Mouse (Mus musculus): ENCODE data around the gene Izumo4. TPM values are rescaled to one million over a fixed set of nuclear protein-coding genes. Genes with fewer than 3 reads are reported as not detected.

The Izumo4 gene
- 22.9 and 33.3 TPM in 2 replicates for polyA plus RNA-seq (2011; ENCODE audit: insufficient read depth, insufficient read length, low replicate concordance, missing spikeins)

DNA sequence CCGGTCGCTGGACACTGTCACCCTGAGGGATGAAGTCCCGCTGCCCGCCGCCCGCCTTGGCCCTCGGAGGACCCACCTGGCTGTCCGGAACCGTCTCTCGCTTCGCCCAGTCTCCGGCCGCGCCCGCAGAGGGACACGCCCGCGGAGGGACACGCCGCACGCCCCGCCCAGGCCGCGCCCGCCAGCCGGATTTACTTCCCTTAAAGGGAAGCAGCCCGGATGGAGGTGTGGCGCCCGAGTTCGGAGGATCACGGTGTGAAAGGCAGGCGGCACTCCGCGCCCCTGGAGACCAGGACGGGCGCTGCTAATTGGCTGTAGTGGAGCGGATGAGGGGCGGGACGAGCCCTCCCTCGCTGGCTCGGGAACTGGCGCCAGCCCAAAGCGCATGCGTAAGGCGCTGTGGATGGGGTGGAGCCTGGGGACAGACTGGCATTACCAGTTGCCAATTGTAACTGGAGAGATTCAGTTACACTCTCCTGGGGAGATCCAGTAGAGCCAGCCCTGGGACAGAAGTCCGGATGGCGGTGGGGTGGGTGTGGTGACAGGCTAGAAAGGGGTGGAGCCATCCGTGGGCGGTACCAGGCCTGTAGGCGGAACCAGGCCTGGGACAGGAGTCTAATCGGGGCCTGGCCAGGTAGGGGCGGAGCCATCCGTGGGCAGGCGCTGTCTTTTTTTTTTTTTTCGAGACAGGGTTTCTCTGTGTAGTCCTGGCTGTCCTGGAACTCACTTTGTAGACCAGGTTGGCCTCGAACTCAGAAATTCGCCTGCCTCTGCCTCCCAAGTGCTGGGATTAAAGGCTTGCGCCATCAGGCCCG lies at the start of gene Izumo4, which contains the start of gene Mob3a:
Gene Izumo4, plus strand, starts transcription at position 464 of the 815 bp plus-strand sequence.
Gene Mob3a, minus strand, starts transcription at position 257 of the 815 bp plus-strand sequence.
- peak within 1 kb of the TSS; percentile 94 for H3K27ac ChIP-seq (ENCODE audit: control insufficient read depth, insufficient read depth, low read depth, low read length, poor library complexity)
- peak within 1 kb of the TSS; percentile 85 for H3K4me3 ChIP-seq (replicated peaks; ENCODE audit: control insufficient read depth, low read depth, low read length)
- TF ChIP-seq CTCF (IDR thresholded peaks at IDR 0.05; ENCODE audit: control insufficient read depth, insufficient read depth, low read length) (peak; percentile 1; the same call in 1 of the 2 replicates), POLR2A (IDR thresholded peaks at IDR 0.05; ENCODE audit: borderline replicate concordance, control insufficient read depth, low read depth, low read length) (peak; percentile 62; the same call in 1 of the 2 replicates)
- H3K4me1 ChIP-seq (ENCODE audit: control insufficient read depth, insufficient read depth, low read length): peaks cover 17% of the 10 kb centered on the region
- under 1% methylated on average over 59 of the region's 59 CpGs for WGBS

DNA sequence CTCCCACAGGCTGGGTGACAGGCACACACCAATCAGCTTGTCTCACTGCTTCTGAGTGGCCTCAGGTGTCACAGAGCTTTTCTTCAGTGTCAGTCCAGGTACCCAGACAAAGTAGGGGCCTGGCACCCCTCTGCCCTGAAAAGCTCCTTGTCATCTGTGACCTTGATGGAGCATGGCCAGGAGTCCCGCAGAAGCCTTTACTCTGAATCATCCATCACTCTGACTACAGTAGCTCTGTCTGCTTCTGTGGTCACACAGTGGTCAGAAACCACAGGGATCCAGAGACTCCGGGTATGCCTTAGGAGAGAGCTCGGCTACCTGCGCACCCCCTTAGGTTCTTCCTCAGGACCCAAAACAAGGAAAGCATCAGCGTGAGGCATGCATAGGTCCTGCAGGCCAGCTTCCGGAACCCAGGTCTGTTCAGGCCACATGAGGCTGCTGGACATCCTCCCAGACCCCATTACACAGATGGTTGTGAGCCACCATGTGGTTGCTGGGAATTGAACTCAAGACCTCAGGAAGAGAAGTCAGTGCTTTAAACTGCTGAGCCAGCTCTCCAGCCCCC lies 48.7 kb upstream of the Izumo4 start:
- 71% methylated on average over 6 of the region's 6 CpGs for WGBS
- Histone ChIP-seq H3K4me1 (ENCODE audit: control insufficient read depth, insufficient read depth, low read length) (peaks cover 4% of the 10 kb centered on the region), H3K4me3 (replicated peaks; ENCODE audit: control insufficient read depth, low read depth, low read length) (no peak overlapping the region), H3K27ac (ENCODE audit: control insufficient read depth, insufficient read depth, low read depth, low read length, poor library complexity) (no peak overlapping the region)
- no peak for TF ChIP-seq POLR2A (IDR thresholded peaks at IDR 0.05; ENCODE audit: borderline replicate concordance, control insufficient read depth, low read depth, low read length)
- no peak for TF ChIP-seq CTCF (IDR thresholded peaks at IDR 0.05; ENCODE audit: control insufficient read depth, insufficient read depth, low read length)

DNA sequence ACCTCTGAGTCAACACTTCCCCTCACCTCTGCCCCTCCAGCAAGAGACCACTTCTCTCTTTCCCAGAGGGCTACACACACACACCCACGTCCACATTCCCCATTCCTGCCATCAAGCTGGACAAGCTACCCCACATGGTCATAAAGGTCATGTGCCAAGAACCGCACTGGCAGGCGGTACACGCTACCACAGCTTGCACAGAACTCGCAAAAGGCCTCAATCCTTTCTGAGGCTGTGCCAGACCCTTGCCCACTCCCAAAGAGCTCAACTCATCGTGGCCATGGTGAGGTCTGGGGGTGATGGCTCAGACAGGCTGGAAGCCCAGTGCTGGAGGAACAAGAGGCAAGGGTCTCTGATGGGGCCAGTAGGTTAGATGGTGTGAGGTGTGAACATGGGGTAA lies 47.1 kb upstream of the Izumo4 start:
- Histone ChIP-seq H3K27ac (ENCODE audit: control insufficient read depth, insufficient read depth, low read depth, low read length, poor library complexity) (no peak overlapping the region), H3K4me3 (replicated peaks; ENCODE audit: control insufficient read depth, low read depth, low read length) (no peak overlapping the region), H3K4me1 (ENCODE audit: control insufficient read depth, insufficient read depth, low read length) (peaks cover 6% of the 10 kb centered on the region)
- TF ChIP-seq CTCF (IDR thresholded peaks at IDR 0.05; ENCODE audit: control insufficient read depth, insufficient read depth, low read length): no peak
- TF ChIP-seq POLR2A (IDR thresholded peaks at IDR 0.05; ENCODE audit: borderline replicate concordance, control insufficient read depth, low read depth, low read length): no peak
- 75% methylated on average over 6 of the region's 6 CpGs for whole genome bisulfite sequencing

DNA sequence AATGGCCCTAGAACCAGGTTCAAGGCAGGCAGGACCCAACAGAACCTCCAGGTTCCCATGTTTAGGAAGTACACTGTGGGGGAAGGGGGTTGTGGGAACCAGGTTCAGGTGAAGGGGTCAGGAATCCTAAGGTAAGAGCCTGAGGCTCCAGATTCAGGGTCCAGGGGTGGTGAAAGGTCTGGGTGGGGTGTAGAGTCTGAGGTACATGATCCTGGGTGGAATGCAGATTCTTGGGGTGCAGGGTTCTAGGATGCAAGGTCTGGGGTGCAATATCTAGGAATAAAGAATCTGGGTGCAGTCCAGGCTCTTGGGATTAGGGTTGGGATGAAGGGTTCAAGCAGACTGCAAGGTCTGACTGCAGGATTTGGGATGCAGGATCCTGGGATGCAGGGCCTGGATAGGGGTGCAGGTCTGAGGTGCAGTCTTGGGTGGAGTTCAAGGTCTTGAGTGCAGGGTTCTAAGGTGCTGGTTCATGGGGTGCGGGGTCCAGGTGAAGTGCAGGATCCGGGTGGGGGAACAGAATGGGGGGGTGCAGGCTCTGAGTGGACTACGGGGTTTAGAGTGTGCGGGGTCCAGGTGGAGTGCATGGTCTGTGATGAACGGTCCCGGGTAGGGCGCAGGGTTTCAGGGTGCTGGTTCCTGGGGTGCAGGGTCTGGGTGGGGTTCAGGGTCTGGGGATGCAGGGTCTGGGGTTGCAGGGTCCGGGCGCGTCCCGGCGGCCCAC lies 46.4 kb upstream of the Izumo4 start:
- Histone ChIP-seq H3K27ac (ENCODE audit: control insufficient read depth, insufficient read depth, low read depth, low read length, poor library complexity) (peak overlapping the region; percentile 36), H3K4me1 (ENCODE audit: control insufficient read depth, insufficient read depth, low read length) (peaks cover 6% of the 10 kb centered on the region), H3K4me3 (replicated peaks; ENCODE audit: control insufficient read depth, low read depth, low read length) (peak overlapping the region; percentile 94)
- TF ChIP-seq CTCF (IDR thresholded peaks at IDR 0.05; ENCODE audit: control insufficient read depth, insufficient read depth, low read length) (no peak), POLR2A (IDR thresholded peaks at IDR 0.05; ENCODE audit: borderline replicate concordance, control insufficient read depth, low read depth, low read length) (no peak)
- under 1% methylated on average over 12 of the region's 12 CpGs for WGBS

DNA sequence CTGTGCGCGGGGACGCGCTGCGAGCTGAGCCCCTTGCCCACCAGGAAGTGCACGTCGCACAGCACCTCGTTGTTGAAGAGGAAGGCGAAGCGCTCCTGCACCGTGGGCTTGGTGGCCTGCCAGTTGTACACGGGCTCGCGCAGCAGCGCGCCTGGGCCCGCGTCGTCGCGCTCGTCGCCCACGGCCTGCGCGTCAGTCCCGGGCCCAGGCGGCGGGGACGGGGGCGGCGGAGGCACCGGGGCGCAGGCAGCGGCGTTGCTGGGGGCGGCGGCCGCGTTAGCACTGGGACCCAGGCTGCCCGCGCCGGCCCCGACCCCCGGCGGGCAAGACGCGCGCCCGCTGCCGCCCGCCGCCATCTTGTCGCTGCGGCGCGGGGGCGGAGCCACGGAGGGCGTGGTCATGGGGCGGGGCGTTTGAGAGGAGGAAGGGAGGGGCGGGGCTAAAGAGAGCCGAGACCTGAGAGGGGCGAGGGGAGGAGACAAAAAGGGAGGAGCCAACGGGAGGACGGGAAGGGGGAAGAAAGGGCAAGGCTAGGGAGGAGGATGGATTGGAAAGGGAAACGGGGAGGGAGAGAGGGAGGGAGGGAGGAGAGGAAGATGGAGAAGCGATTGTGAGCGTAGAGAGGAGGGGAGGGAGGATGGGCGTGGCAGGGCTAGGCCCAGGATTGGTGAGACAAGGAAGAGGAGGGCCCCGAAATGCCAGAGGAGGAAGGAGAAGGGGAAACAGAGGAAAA lies 45.7 kb upstream of the Izumo4 start:
- peaks cover 6% of the 10 kb centered on the region for H3K4me1 ChIP-seq (ENCODE audit: control insufficient read depth, insufficient read depth, low read length)
- H3K27ac ChIP-seq (ENCODE audit: control insufficient read depth, insufficient read depth, low read depth, low read length, poor library complexity): peak overlapping the region; percentile 36
- under 1% methylated on average over 71 of the region's 72 CpGs for WGBS
- peak overlapping the region; percentile 94 for H3K4me3 ChIP-seq (replicated peaks; ENCODE audit: control insufficient read depth, low read depth, low read length)
- TF ChIP-seq POLR2A (IDR thresholded peaks at IDR 0.05; ENCODE audit: borderline replicate concordance, control insufficient read depth, low read depth, low read length) (no peak; the same call in 1 of the 2 replicates), CTCF (IDR thresholded peaks at IDR 0.05; ENCODE audit: control insufficient read depth, insufficient read depth, low read length) (no peak)

DNA sequence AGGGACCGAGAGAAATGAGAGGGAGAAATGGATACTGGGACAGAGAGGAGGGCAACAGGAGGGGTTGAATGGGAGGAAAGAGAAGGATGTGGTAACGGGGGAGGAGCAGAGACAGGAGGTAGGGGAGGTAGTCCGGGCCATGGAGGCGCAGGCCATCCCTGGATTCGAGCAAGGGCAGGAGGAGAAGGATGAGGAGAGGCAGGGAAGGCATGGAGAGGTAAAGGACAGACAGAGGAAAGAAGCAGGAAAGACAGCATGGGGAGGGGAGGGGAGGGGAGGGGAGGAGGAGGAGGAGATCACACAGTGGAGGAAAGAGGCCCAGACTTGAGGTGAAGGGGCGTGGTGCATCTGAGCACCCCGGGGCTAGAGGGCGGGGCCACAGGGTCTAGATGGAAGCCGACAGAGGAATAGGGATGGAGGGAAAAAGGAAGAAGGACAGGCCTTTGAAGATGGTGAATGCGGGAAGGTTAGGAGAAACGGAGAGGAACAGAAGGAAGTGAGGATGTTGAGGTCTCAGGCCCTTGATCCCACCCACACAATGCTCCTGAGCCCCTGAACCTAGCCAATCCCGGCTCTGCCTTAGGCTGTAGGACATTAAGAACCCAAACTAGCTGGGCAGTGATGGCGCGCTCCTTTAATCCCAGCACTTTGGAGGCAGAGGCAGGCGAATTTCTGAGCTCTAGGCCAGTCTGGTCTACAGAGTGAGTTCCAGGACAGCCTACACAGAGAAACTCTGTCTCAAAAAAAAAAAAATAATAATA lies 44.9 kb upstream of the Izumo4 start, which contains the start of gene Btbd2:
Gene Btbd2, minus strand, starts transcription at position 209 of the 761 bp plus-strand sequence.
- TF ChIP-seq POLR2A (IDR thresholded peaks at IDR 0.05; ENCODE audit: borderline replicate concordance, control insufficient read depth, low read depth, low read length): 0 out of 2 replicates have a peak, but pooled peaks have one; percentile 9
- no peak for TF ChIP-seq CTCF (IDR thresholded peaks at IDR 0.05; ENCODE audit: control insufficient read depth, insufficient read depth, low read length)
- H3K4me3 ChIP-seq (replicated peaks; ENCODE audit: control insufficient read depth, low read depth, low read length): peak within 1 kb of the TSS; percentile 94
- peak within 1 kb of the TSS; percentile 36 for H3K27ac ChIP-seq (ENCODE audit: control insufficient read depth, insufficient read depth, low read depth, low read length, poor library complexity)
- WGBS: 43% methylated on average over 15 of the region's 15 CpGs
- H3K4me1 ChIP-seq (ENCODE audit: control insufficient read depth, insufficient read depth, low read length): peaks cover 6% of the 10 kb centered on the region
